Mouse (Mus musculus) cerebellum, adult 2 months (tissue): ENCODE measurements around the gene Mrps16.

Experiments used
- CTCF ChIP-seq: fragments of 200-500 bp; IDR thresholded peaks from 2 replicates; pipeline ENCODE4 v1.5.1; 2011; ENCODE audit warnings: low read depth, mild to moderate bottlenecking, control low read depth, low read length, moderate library complexity, borderline replicate concordance; ENCODE audit not compliant: insufficient read depth
- POLR2A ChIP-seq: fragments of 200-500 bp; IDR thresholded peaks from 2 replicates; pipeline ENCODE4 v1.6.1; 2011; ENCODE audit warnings: low read length, control low read depth, borderline replicate concordance; ENCODE audit not compliant: insufficient read depth

- TF ChIP-seq CTCF (no peak), POLR2A (no peak)
Measured at GRCm38 (mm10) chr14:20422257-20422656, 28.8 kb upstream of the Mrps16 start.
